24 mouse cellular contexts compared by ENCODE assay signal in genomic region chr11:77709039-77709438, GRCm38 (mm10). TPM values are rescaled to one million over a fixed set of nuclear protein-coding genes. Genes with fewer than 3 reads are reported as not detected.
"Had no signal": no experiment of that assay in that cellular context is flagged by ENCODE, and none has a peak within 500 bp of the region (broad histone marks: within the 10 kb centered on the region; RNA-seq: fewer than 3 reads in every experiment).

No protein-coding gene starts in this region.

- H3K4me1 ChIP-seq: limb, embryonic 12.5 days; limb, embryonic 15.5 days; liver, embryonic 13.5 days had no signal

- H3K4me2 ChIP-seq: limb, embryonic 12.5 days; limb, embryonic 15.5 days; liver, embryonic 13.5 days; midbrain, embryonic 11.5 days had no signal

- H3K27ac ChIP-seq: kidney, postnatal 0 days; limb, embryonic 12.5 days; limb, embryonic 15.5 days; liver, embryonic 13.5 days; stomach, postnatal 0 days had no signal

- H3K4me3 ChIP-seq: limb, embryonic 12.5 days; limb, embryonic 15.5 days; liver, embryonic 13.5 days had no signal

- DNase-seq: kidney, postnatal 4 days; left cerebral cortex, postnatal 4 days; liver, embryonic 13.5 days; lung, adult 2 months; lung, postnatal 14 days; lung, postnatal 4 days; midbrain, embryonic 14.5 days; thymus, postnatal 25 days had no signal

- H3K27me3 ChIP-seq: limb, embryonic 12.5 days; limb, embryonic 15.5 days; liver, embryonic 13.5 days had no signal

- H3K9ac ChIP-seq: limb, embryonic 12.5 days; limb, embryonic 15.5 days; liver, embryonic 13.5 days had no signal

- H3K9me3 ChIP-seq: limb, embryonic 12.5 days; limb, embryonic 15.5 days; liver, embryonic 13.5 days had no signal

RNA-seq across cellular contexts. Expression of gene Cryba1, which starts 16.0 kb away (rescaled TPM):
- total RNA-seq: layer of hippocampus, adult 18-20 months; layer of hippocampus, postnatal 14 days; left cerebral cortex, adult 8-10 months; left cerebral cortex, postnatal 14 days; megakaryocyte progenitor cell, adult 5-6 weeks; megakaryocyte-erythroid progenitor cell, adult 5-6 weeks; midbrain, postnatal 0 days had no signal
- polyA plus RNA-seq: kidney, embryonic 14.5 days; kidney, postnatal 0 days; limb, embryonic 12.5 days; limb, embryonic 15.5 days; liver, embryonic 13.5 days; liver, embryonic 16.5 days; lung, adult 2 months; lung, embryonic 16.5 days; stomach, embryonic 14.5 days; stomach, postnatal 0 days had no signal
